15 mouse cellular contexts compared by ENCODE assay signal in genomic region chr17:48287276-48287675, GRCm38 (mm10). TPM values are rescaled to one million over a fixed set of nuclear protein-coding genes. Genes with fewer than 3 reads are reported as not detected.
A peak's percentile ranks its signal among the peaks of the same experiment; 100 is the strongest.
DNase-seq lines count a peak whose midpoint lies in the region; ATAC-seq and TF ChIP-seq lines count a peak whose summit lies in the region.
"Had no signal": no experiment of that assay in that cellular context is flagged by ENCODE, and none has a peak within 500 bp of the region (broad histone marks: within the 10 kb centered on the region; RNA-seq: fewer than 3 reads in every experiment).

No protein-coding gene starts in this region.

- peak; percentile 61 for DNase-seq in right cerebral cortex, postnatal 14 days
- DNase-seq in right cerebral cortex, adult 2 months (ENCODE audit: low spot score in 2 of 2): no peak
- peak; percentile 77 for DNase-seq in thymus, postnatal 4 days
- DNase-seq in MN1 (ENCODE audit: low spot score): no peak

- no peak for ATAC-seq in intestine, postnatal 0 days
- no peak for ATAC-seq in intestine, embryonic 15.5 days
- peak; percentile 67; the same call in 1 of the 2 replicates for ATAC-seq in erythroblast, adult 5-6 weeks (replicated peaks; ENCODE audit: low FRiP score, poor library complexity, severe bottlenecking)
- ATAC-seq: forebrain, embryonic 14.5 days; inflammation-experienced regulatory T-cells, adult 6 months; midbrain, embryonic 16.5 days had no signal

- 76% methylated on average over 2 of the region's 2 CpGs for WGBS in intestine, postnatal 0 days
- 61% methylated on average over 2 of the region's 2 CpGs for WGBS in intestine, embryonic 15.5 days

- no peak overlapping the region for H3K4me2 ChIP-seq in intestine, postnatal 0 days (replicated peaks; ENCODE audit: low read depth)
- H3K4me2 ChIP-seq in intestine, embryonic 15.5 days (replicated peaks): no peak overlapping the region
- H3K4me2 ChIP-seq: heart, embryonic 12.5 days; liver, embryonic 15.5 days had no signal

- peak; percentile 50 for TF ChIP-seq CTCF in intestine, postnatal 0 days (IDR thresholded peaks at IDR 0.05; ENCODE audit: low read depth)

- no peak overlapping the region for H3K4me3 ChIP-seq in intestine, postnatal 0 days (ENCODE audit: low read depth, low read length)
- H3K4me3 ChIP-seq in intestine, embryonic 15.5 days (replicated peaks): no peak overlapping the region
- H3K4me3 ChIP-seq: heart, embryonic 12.5 days; liver, embryonic 15.5 days had no signal

- H3K9me3 ChIP-seq in intestine, postnatal 0 days (ENCODE audit: control insufficient read depth): no peaks in the 10 kb centered on the region
- H3K9me3 ChIP-seq in intestine, embryonic 15.5 days: no peaks in the 10 kb centered on the region
- H3K9me3 ChIP-seq: liver, embryonic 15.5 days had no signal

- no peak overlapping the region for H3K9ac ChIP-seq in intestine, postnatal 0 days (ENCODE audit: low read depth, low read length)
- H3K9ac ChIP-seq in intestine, embryonic 15.5 days: no peak overlapping the region
- H3K9ac ChIP-seq: heart, embryonic 12.5 days; liver, embryonic 15.5 days had no signal

- no peaks in the 10 kb centered on the region for H3K36me3 ChIP-seq in intestine, postnatal 0 days (ENCODE audit: control insufficient read depth, insufficient read depth)
- H3K36me3 ChIP-seq in intestine, embryonic 15.5 days: no peaks in the 10 kb centered on the region
- H3K36me3 ChIP-seq: heart, embryonic 12.5 days; liver, embryonic 15.5 days had no signal

- no peaks in the 10 kb centered on the region for H3K27me3 ChIP-seq in intestine, postnatal 0 days (replicated peaks; ENCODE audit: control insufficient read depth, insufficient read depth, low read length)
- no peaks in the 10 kb centered on the region for H3K27me3 ChIP-seq in intestine, embryonic 15.5 days (replicated peaks)
- H3K27me3 ChIP-seq: heart, embryonic 12.5 days; liver, embryonic 15.5 days had no signal

- H3K4me1 ChIP-seq in intestine, postnatal 0 days (replicated peaks; ENCODE audit: control insufficient read depth, insufficient read depth, low read length): no peaks in the 10 kb centered on the region
- no peaks in the 10 kb centered on the region for H3K4me1 ChIP-seq in intestine, embryonic 15.5 days (replicated peaks)
- H3K4me1 ChIP-seq: heart, embryonic 12.5 days had no signal

- no peak overlapping the region for H3K27ac ChIP-seq in intestine, postnatal 0 days (ENCODE audit: low read depth, low read length)
- no peak overlapping the region for H3K27ac ChIP-seq in intestine, embryonic 15.5 days
- H3K27ac ChIP-seq: liver, embryonic 15.5 days had no signal

RNA-seq across cellular contexts. Expression of gene Treml2, which starts 12.0 kb away (rescaled TPM):
- polyA plus RNA-seq in intestine, postnatal 0 days (2015; fragmentation: Nextera tagmentation; extraction: Ambion mirVana): 0.24 TPM in 1 of 2 replicates, not detected in the other
- polyA plus RNA-seq in intestine, embryonic 15.5 days (2015; fragmentation: Nextera tagmentation; extraction: Ambion mirVana): 0.24 and 0.37 TPM in 2 replicates
- total RNA-seq in erythroblast, adult 5-6 weeks (2015; ENCODE audit: low replicate concordance): 13.4 and 26.1 TPM in 2 replicates
- total RNA-seq in erythroblast, adult 5-6 weeks (2017; ENCODE audit: low replicate concordance): 13.8 and 15.1 TPM in 2 replicates
- polyA plus RNA-seq: forebrain, embryonic 14.5 days had no signal

RNA-seq across cellular contexts. Expression of gene Treml4, which starts 23.2 kb away (rescaled TPM):
- 1.4 and 2.2 TPM in 2 replicates for polyA plus RNA-seq in intestine, postnatal 0 days (2015; fragmentation: Nextera tagmentation; extraction: Ambion mirVana)
- polyA plus RNA-seq in intestine, embryonic 15.5 days (2015; fragmentation: Nextera tagmentation; extraction: Ambion mirVana): 2.4 and 3.3 TPM in 2 replicates
- total RNA-seq in erythroblast, adult 5-6 weeks (2015; ENCODE audit: low replicate concordance): 5.0 and 5.4 TPM in 2 replicates
- 5.7 and 8.1 TPM in 2 replicates for total RNA-seq in erythroblast, adult 5-6 weeks (2017; ENCODE audit: low replicate concordance)
- total RNA-seq: layer of hippocampus, postnatal 10 days had no signal

RNA-seq across cellular contexts. Expression of gene B430306N03Rik, which starts 28.7 kb away (rescaled TPM):
- polyA plus RNA-seq in intestine, postnatal 0 days (2015; fragmentation: Nextera tagmentation; extraction: Ambion mirVana): 0.05 and 0.22 TPM in 2 replicates
- polyA plus RNA-seq in intestine, embryonic 15.5 days (2015; fragmentation: Nextera tagmentation; extraction: Ambion mirVana): 0.28 and 0.45 TPM in 2 replicates
- 17.5 and 20.1 TPM in 2 replicates for total RNA-seq in erythroblast, adult 5-6 weeks (2015; ENCODE audit: low replicate concordance)
- 7.0 and 7.2 TPM in 2 replicates for total RNA-seq in erythroblast, adult 5-6 weeks (2017; ENCODE audit: low replicate concordance)
- total RNA-seq: layer of hippocampus, postnatal 10 days had no signal
- polyA plus RNA-seq: forebrain, embryonic 14.5 days had no signal

RNA-seq across cellular contexts. Expression of gene Trem3, which starts 39.7 kb away (rescaled TPM):
- polyA plus RNA-seq in intestine, postnatal 0 days (2015; fragmentation: Nextera tagmentation; extraction: Ambion mirVana): not detected in 2 replicates
- polyA plus RNA-seq in intestine, embryonic 15.5 days (2015; fragmentation: Nextera tagmentation; extraction: Ambion mirVana): 0.19 and 0.23 TPM in 2 replicates
- 47.6 and 61.3 TPM in 2 replicates for total RNA-seq in erythroblast, adult 5-6 weeks (2015; ENCODE audit: low replicate concordance)
- total RNA-seq in erythroblast, adult 5-6 weeks (2017; ENCODE audit: low replicate concordance): 26.4 and 57.7 TPM in 2 replicates
- total RNA-seq: layer of hippocampus, postnatal 10 days had no signal
- polyA plus RNA-seq: forebrain, embryonic 14.5 days; heart, embryonic 12.5 days; inflammation-experienced regulatory T-cells, adult 6 months; midbrain, embryonic 16.5 days; stomach, embryonic 14.5 days had no signal

RNA-seq across cellular contexts. Expression of gene Trem1, which starts 54.7 kb away (rescaled TPM):
- polyA plus RNA-seq in intestine, postnatal 0 days (2015; fragmentation: Nextera tagmentation; extraction: Ambion mirVana): 0.21 and 0.23 TPM in 2 replicates
- polyA plus RNA-seq in intestine, embryonic 15.5 days (2015; fragmentation: Nextera tagmentation; extraction: Ambion mirVana): 0.24 and 0.37 TPM in 2 replicates
- 3.1 and 4.2 TPM in 2 replicates for total RNA-seq in erythroblast, adult 5-6 weeks (2015; ENCODE audit: low replicate concordance)
- 5.7 and 6.2 TPM in 2 replicates for total RNA-seq in erythroblast, adult 5-6 weeks (2017; ENCODE audit: low replicate concordance)
- total RNA-seq: layer of hippocampus, postnatal 10 days had no signal
- polyA plus RNA-seq: cortical plate, adult 2 months; forebrain, embryonic 14.5 days; inflammation-experienced regulatory T-cells, adult 6 months; midbrain, embryonic 16.5 days; stomach, embryonic 14.5 days had no signal

Comparison
In these comparisons a context has a peak if more than half of its experiments do, and no peak if none do; other contexts are left out.
1. DNase-seq: peak in right cerebral cortex, postnatal 14 days (single experiment) and thymus, postnatal 4 days (single experiment); none in right cerebral cortex, adult 2 months (0 of 2) and MN1 (single experiment).